ENCODE assay signal across 8 mouse cellular contexts in genomic region chr6:51173620-51174442, GRCm38 (mm10).
DNase-seq lines count a peak whose midpoint lies in the region; ATAC-seq and TF ChIP-seq lines count a peak whose summit lies in the region.

No protein-coding gene starts in this region.

- DNase-seq in A20 (ENCODE audit: low read depth, low spot score) (peak; percentile 77), NIH3T3 (ENCODE audit: low read depth) (peak; percentile 61)
- DNase-seq in heart, postnatal 4 days, result peak; percentile 28
- no peak for DNase-seq in liver, postnatal 0 days
- DNase-seq in frontal cortex, postnatal 36 days (ENCODE audit: low spot score in 2 of 2), result no peak
- no peak for DNase-seq in spleen, postnatal 14 days (ENCODE audit: low spot score in 2 of 2)
- no peak for DNase-seq in frontal cortex, postnatal 25 days (ENCODE audit: low spot score in 2 of 2)

- 0 out of 2 replicates have a peak overlapping the region, but pooled peaks have one; percentile 45 for H3K27ac ChIP-seq in liver, postnatal 0 days (ENCODE audit: low read depth)

- H3K4me1 ChIP-seq in liver, postnatal 0 days (ENCODE audit: insufficient read depth), result peaks cover 9% of the 10 kb centered on the region; the same call in 1 of the 2 replicates

- H3K4me3 ChIP-seq in liver, postnatal 0 days (ENCODE audit: low read depth, low read length), result peak overlapping the region; percentile 41

- no peaks in the 10 kb centered on the region for H3K36me3 ChIP-seq in liver, postnatal 0 days (replicated peaks; ENCODE audit: insufficient read depth, low read length)

- H3K4me2 ChIP-seq in liver, postnatal 0 days (ENCODE audit: low read depth, low read length), result peak overlapping the region; percentile 68

- no peak for TF ChIP-seq CTCF in liver, postnatal 0 days (IDR thresholded peaks at IDR 0.05; ENCODE audit: low read depth)

- no peak overlapping the region for H3K9ac ChIP-seq in liver, postnatal 0 days (replicated peaks)

- 1% methylated on average over 28 of the region's 28 CpGs for WGBS in liver, postnatal 0 days (ENCODE audit: insufficient replicate concordance)

- no peak for TF ChIP-seq EP300 in liver, postnatal 0 days (IDR thresholded peaks at IDR 0.05; ENCODE audit: low read depth)

- ATAC-seq in liver, postnatal 0 days, result no peak
- no peak for ATAC-seq in granulocyte monocyte progenitor cell, adult 5-6 weeks (replicated peaks; ENCODE audit: poor library complexity, severe bottlenecking)

- H3K27me3 ChIP-seq in liver, postnatal 0 days (ENCODE audit: insufficient read depth, low read length), result peaks cover 69% of the 10 kb centered on the region

- H3K9me3 ChIP-seq in liver, postnatal 0 days (ENCODE audit: low read length), result no peaks in the 10 kb centered on the region

Comparison
In these comparisons a context has a peak if more than half of its experiments do, and no peak if none do; other contexts are left out.
1. DNase-seq: peak in A20 (single experiment), NIH3T3 (single experiment) and heart, postnatal 4 days (single experiment); none in liver, postnatal 0 days (single experiment), frontal cortex, postnatal 36 days (0 of 2), spleen, postnatal 14 days (0 of 2) and frontal cortex, postnatal 25 days (0 of 2).